Mouse (Mus musculus): Measurements from ENCODE around the gene Cnst. TPM values are rescaled to one million over a fixed set of nuclear protein-coding genes. Genes with fewer than 3 reads are reported as not detected.

Gene Cnst
- polyA plus RNA-seq, 1 experiment from 2014 or later = 11.3 TPM

DNA sequence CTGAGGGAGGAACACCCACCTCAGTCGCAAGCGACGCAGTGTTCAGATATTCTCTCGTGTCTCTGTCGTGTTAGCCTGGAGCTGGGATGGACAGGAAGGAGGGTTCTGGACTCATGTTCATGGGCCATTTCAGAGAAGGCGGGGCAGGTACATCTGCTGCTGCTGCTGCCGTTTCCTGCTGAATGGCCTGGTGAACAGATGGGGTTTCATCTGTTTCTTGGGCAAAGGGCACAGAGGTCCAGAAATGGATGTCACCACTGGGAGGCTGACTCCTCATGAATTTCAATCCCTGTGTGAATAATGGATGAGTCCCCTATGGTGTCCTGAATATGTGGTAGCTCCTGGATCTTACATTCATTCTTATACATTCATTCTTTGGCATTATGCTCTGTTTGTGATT, 21.4 kb downstream of the Cnst start:
- H3K4me3 ChIP-seq (ENCODE audit: low read length) = no peak overlapping the region
- no peak overlapping the region for H3K4me2 ChIP-seq (ENCODE audit: low read depth, low read length)
- ATAC-seq = peak; percentile 24; the same call in 1 of the 2 replicates
- peaks cover 21% of the 10 kb centered on the region for H3K4me1 ChIP-seq (ENCODE audit: control insufficient read depth, insufficient read depth, low read length)
- H3K36me3 ChIP-seq (ENCODE audit: control insufficient read depth, insufficient read depth, low read length) = no peaks in the 10 kb centered on the region
- no peak overlapping the region for H3K9ac ChIP-seq (ENCODE audit: low read depth, low read length)
- no peaks in the 10 kb centered on the region for H3K27me3 ChIP-seq (replicated peaks; ENCODE audit: control insufficient read depth, insufficient read depth, low read length)
- H3K27ac ChIP-seq (ENCODE audit: low read length) = no peak overlapping the region
- no peaks in the 10 kb centered on the region for H3K9me3 ChIP-seq (ENCODE audit: control insufficient read depth, low read length)
- WGBS = 63% methylated on average over 7 of the region's 7 CpGs

DNA sequence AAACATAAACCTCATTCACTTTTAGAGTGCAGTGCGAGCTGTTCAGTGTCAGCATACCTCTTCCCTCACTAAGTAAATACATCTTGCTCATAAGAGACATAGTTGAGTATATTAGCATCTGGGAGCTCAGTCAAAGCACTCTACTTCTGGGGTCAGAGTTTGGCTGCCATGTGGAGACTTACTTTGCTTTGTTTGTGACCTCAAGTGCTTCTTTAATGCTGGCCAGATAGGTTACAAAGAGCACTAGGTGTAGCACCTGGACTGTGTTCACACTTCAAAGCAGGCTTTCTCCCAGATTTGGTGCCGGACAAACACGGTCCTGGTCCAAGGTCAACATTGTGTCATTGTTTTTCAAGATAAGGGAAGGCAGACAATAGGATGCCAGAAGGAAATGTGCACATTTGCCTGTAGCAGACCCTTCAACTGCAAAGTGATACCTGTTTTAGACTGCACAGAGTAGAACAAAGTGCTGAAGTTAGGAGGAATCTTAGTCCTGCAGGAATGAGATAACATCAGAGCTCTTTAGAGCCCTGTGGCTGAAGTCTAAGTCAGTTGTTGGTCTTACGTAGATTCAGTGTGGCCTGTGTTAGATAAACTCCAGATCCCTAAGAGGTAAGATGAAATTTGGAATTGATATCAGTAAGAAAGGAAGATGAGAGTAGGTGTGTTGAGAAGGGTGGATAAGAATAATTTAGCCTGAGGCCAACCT, 22.7 kb downstream of the Cnst start:
- no peaks in the 10 kb centered on the region for H3K9me3 ChIP-seq (ENCODE audit: control insufficient read depth, low read length)
- H3K4me2 ChIP-seq (ENCODE audit: low read depth, low read length) = no peak overlapping the region
- peak overlapping the region; percentile 7; the same call in 1 of the 2 replicates for H3K27ac ChIP-seq (ENCODE audit: low read length)
- no peak overlapping the region for H3K9ac ChIP-seq (ENCODE audit: low read depth, low read length)
- 48% methylated on average over 4 of the region's 4 CpGs for WGBS
- H3K36me3 ChIP-seq (ENCODE audit: control insufficient read depth, insufficient read depth, low read length) = no peaks in the 10 kb centered on the region
- H3K4me3 ChIP-seq (ENCODE audit: low read length) = no peak overlapping the region
- no peaks in the 10 kb centered on the region for H3K27me3 ChIP-seq (replicated peaks; ENCODE audit: control insufficient read depth, insufficient read depth, low read length)
- peaks cover 21% of the 10 kb centered on the region for H3K4me1 ChIP-seq (ENCODE audit: control insufficient read depth, insufficient read depth, low read length)
- peak; percentile 57 for ATAC-seq

DNA sequence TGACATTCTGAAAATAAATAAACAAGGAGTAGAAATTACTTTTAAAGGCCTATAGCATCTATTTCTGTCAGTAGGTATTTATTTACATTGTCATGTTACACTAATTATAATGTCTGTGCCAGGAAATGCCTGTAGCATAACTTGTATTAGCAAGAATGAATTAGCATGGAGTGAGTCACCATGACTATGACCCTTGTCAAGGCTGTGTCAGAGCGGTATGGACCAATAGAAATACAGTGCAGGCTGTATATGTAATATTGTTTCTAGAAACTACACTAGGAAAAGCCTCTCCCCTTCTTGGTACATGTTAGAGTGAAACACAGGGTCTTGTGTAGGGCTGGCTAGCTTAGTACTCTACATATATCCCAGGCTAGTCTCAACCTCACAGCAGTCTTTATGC, 24.3 kb downstream of the Cnst start:
- no peaks in the 10 kb centered on the region for H3K27me3 ChIP-seq (replicated peaks; ENCODE audit: control insufficient read depth, insufficient read depth, low read length)
- no peaks in the 10 kb centered on the region for H3K36me3 ChIP-seq (ENCODE audit: control insufficient read depth, insufficient read depth, low read length)
- no peak overlapping the region for H3K27ac ChIP-seq (ENCODE audit: low read length)
- 75% methylated on average over 1 of the region's 1 CpGs for WGBS
- no peak overlapping the region for H3K4me3 ChIP-seq (ENCODE audit: low read length)
- H3K9me3 ChIP-seq (ENCODE audit: control insufficient read depth, low read length) = no peaks in the 10 kb centered on the region
- H3K4me1 ChIP-seq (ENCODE audit: control insufficient read depth, insufficient read depth, low read length) = peaks cover 21% of the 10 kb centered on the region
- no peak overlapping the region for H3K9ac ChIP-seq (ENCODE audit: low read depth, low read length)
- H3K4me2 ChIP-seq (ENCODE audit: low read depth, low read length) = no peak overlapping the region
- ATAC-seq = 0 out of 2 replicates have a peak, but pooled peaks have one; percentile 15

DNA sequence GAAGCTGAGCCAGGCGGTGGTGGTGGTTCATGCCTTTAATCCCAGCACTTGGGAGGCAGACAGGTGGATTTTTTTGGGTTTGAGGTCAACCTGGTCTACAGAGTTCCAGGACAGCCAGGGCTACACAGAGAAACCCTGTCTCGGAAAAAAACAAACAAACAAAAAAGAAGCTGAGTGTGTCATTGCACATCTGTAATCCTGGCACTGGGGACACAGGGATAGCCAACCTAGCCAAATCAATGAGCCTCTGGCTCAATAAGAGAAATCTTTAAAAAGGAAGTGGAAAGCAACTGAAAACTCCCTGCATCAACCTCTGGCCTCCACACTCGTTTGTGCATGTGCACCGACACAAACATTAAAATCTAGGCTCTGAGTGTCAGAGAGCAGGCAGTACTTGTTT, 25.5 kb downstream of the Cnst start:
- 82% methylated on average over 4 of the region's 4 CpGs for WGBS
- H3K4me3 ChIP-seq (ENCODE audit: low read length) = no peak overlapping the region

DNA sequence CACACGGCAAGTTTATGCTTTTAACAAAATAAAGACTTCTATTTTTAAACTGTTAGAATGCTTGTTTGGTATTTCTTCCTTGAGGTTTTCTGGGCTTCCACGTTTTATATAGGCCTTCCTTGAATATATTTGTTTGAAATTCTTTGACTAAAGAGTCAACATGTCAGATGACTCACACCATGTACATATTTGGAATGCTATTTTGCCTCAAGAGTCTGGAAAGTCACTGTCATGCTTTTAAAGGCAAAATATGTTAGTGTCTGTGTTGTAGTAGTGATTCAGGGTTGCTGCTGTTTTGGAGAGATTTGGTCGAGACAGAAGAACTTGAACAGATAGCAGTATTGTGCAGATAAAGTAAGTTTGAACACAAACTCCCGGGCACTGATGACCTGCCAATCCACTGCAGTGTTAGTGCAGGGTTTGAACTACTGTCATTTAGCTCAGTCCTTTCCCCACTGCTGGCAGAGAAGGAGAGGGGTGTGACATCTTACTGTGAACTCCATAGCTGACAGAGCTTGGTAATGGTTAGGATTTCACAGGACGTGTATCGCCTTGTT, 27.6 kb downstream of the Cnst start:
- H3K36me3 ChIP-seq (ENCODE audit: control insufficient read depth, insufficient read depth, low read length) = no peaks in the 10 kb centered on the region
- peak overlapping the region; percentile 57 for H3K27ac ChIP-seq (ENCODE audit: low read length)
- H3K9ac ChIP-seq (ENCODE audit: low read depth, low read length) = no peak overlapping the region
- no peaks in the 10 kb centered on the region for H3K27me3 ChIP-seq (replicated peaks; ENCODE audit: control insufficient read depth, insufficient read depth, low read length)
- H3K4me2 ChIP-seq (ENCODE audit: low read depth, low read length) = no peak overlapping the region
- H3K9me3 ChIP-seq (ENCODE audit: control insufficient read depth, low read length) = no peaks in the 10 kb centered on the region
- peaks cover 7% of the 10 kb centered on the region for H3K4me1 ChIP-seq (ENCODE audit: control insufficient read depth, insufficient read depth, low read length)
- ATAC-seq = no peak
- WGBS = 59% methylated on average over 6 of the region's 6 CpGs
- no peak overlapping the region for H3K4me3 ChIP-seq (ENCODE audit: low read length)

More for the DNA sequence above, 25.5 kb downstream of the Cnst start:
- Histone ChIP-seq H3K36me3 (ENCODE audit: control insufficient read depth, insufficient read depth, low read length) (no peaks in the 10 kb centered on the region), H3K27ac (ENCODE audit: low read length) (no peak overlapping the region), H3K4me2 (ENCODE audit: low read depth, low read length) (no peak overlapping the region), H3K9me3 (ENCODE audit: control insufficient read depth, low read length) (no peaks in the 10 kb centered on the region), H3K9ac (ENCODE audit: low read depth, low read length) (no peak overlapping the region), H3K27me3 (replicated peaks; ENCODE audit: control insufficient read depth, insufficient read depth, low read length) (no peaks in the 10 kb centered on the region), H3K4me1 (ENCODE audit: control insufficient read depth, insufficient read depth, low read length) (peaks cover 21% of the 10 kb centered on the region)
- no peak for ATAC-seq

DNA sequence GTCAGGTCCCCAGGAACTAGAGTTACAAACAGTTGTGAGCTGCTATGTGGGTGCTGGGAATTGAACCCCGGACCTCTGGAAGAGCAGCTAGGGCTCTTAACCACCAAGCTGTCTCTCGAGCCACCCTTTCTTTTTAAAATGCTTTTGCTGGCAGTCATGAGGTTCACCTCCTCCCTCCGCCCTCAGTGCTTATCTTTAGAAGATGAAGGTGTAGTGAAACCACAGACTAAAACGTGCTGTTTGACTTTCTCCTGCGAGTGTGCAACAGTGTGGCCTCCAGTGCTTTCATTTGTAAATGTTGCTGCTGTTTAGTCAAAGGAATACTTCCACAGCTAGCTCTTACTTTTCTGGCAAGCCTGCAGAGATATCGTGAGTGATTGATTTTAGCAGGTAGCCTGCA, 32.5 kb downstream of the Cnst start:
- Histone ChIP-seq H3K27ac (ENCODE audit: low read length) (no peak overlapping the region), H3K36me3 (ENCODE audit: control insufficient read depth, insufficient read depth, low read length) (no peaks in the 10 kb centered on the region), H3K27me3 (replicated peaks; ENCODE audit: control insufficient read depth, insufficient read depth, low read length) (no peaks in the 10 kb centered on the region), H3K9me3 (ENCODE audit: control insufficient read depth, low read length) (no peaks in the 10 kb centered on the region), H3K4me1 (ENCODE audit: control insufficient read depth, insufficient read depth, low read length) (no peaks in the 10 kb centered on the region), H3K9ac (ENCODE audit: low read depth, low read length) (no peak overlapping the region), H3K4me3 (ENCODE audit: low read length) (no peak overlapping the region), H3K4me2 (ENCODE audit: low read depth, low read length) (no peak overlapping the region)
- 65% methylated on average over 6 of the region's 6 CpGs for WGBS
- ATAC-seq = no peak

DNA sequence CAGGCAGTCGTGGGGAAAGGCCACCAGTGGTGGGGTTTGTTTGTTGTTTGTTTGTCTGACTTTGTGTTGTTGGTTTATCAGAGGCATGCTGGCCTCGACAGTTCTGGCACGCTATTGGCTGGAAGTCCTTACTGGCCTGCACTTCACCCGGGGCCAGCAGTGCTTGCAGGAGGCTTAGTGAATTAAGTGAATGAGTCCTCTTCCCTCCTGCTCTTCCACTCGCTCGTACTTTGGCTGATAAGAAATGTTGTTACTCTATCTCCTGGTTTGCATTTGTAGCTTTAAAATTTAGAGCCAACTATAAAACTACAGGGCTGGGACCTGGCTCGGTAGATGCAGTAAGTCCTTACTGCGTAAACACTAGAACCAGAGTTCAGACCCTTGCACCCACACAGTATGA, 34.0 kb downstream of the Cnst start:
- Histone ChIP-seq H3K27ac (ENCODE audit: low read length) (no peak overlapping the region), H3K9ac (ENCODE audit: low read depth, low read length) (no peak overlapping the region), H3K4me2 (ENCODE audit: low read depth, low read length) (no peak overlapping the region), H3K9me3 (ENCODE audit: control insufficient read depth, low read length) (no peaks in the 10 kb centered on the region), H3K27me3 (replicated peaks; ENCODE audit: control insufficient read depth, insufficient read depth, low read length) (no peaks in the 10 kb centered on the region), H3K36me3 (ENCODE audit: control insufficient read depth, insufficient read depth, low read length) (no peaks in the 10 kb centered on the region), H3K4me3 (ENCODE audit: low read length) (no peak overlapping the region), H3K4me1 (ENCODE audit: control insufficient read depth, insufficient read depth, low read length) (no peaks in the 10 kb centered on the region)
- 52% methylated on average over 8 of the region's 8 CpGs for WGBS
- ATAC-seq = no peak

DNA sequence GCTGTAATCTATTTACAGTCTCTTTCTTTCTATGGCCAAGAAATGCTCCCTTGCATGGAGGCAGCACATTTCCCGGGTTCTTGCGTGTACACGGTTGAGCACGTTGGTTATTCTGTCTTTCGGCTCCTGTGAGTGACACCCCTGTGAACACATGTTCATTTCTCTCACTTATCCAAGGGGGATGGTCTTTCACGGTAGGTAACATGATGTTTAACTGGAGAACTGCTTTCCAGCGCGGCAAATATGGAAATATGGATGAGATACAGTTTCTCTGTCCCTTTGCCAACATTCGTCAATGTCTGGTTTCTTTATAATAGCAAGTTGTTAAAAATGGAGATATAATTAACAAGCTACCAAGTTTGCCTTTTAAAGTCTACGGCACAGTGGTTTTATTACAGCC, 35.3 kb downstream of the Cnst start:
- 83% methylated on average over 10 of the region's 10 CpGs for WGBS
- no peak overlapping the region for H3K27ac ChIP-seq (ENCODE audit: low read length)

GRCm38 (mm10) chr1:179582021-179582433, 35.9 kb downstream of the Cnst start:
- WGBS = 40% methylated on average over 6 of the region's 6 CpGs
- Histone ChIP-seq H3K4me3 (ENCODE audit: low read length) (no peak overlapping the region), H3K36me3 (ENCODE audit: control insufficient read depth, insufficient read depth, low read length) (no peaks in the 10 kb centered on the region), H3K27me3 (replicated peaks; ENCODE audit: control insufficient read depth, insufficient read depth, low read length) (no peaks in the 10 kb centered on the region), H3K9me3 (ENCODE audit: control insufficient read depth, low read length) (no peaks in the 10 kb centered on the region), H3K4me2 (ENCODE audit: low read depth, low read length) (no peak overlapping the region), H3K27ac (ENCODE audit: low read length) (no peak overlapping the region), H3K9ac (ENCODE audit: low read depth, low read length) (no peak overlapping the region), H3K4me1 (ENCODE audit: control insufficient read depth, insufficient read depth, low read length) (peaks cover 15% of the 10 kb centered on the region)
- peak; percentile 53; the same call in 1 of the 2 replicates for ATAC-seq

More for the DNA sequence above, 35.3 kb downstream of the Cnst start:
- no peak for ATAC-seq
- Histone ChIP-seq H3K4me3 (ENCODE audit: low read length) (no peak overlapping the region), H3K4me2 (ENCODE audit: low read depth, low read length) (no peak overlapping the region), H3K4me1 (ENCODE audit: control insufficient read depth, insufficient read depth, low read length) (peaks cover 9% of the 10 kb centered on the region), H3K27me3 (replicated peaks; ENCODE audit: control insufficient read depth, insufficient read depth, low read length) (no peaks in the 10 kb centered on the region), H3K9ac (ENCODE audit: low read depth, low read length) (no peak overlapping the region), H3K36me3 (ENCODE audit: control insufficient read depth, insufficient read depth, low read length) (no peaks in the 10 kb centered on the region), H3K9me3 (ENCODE audit: control insufficient read depth, low read length) (no peaks in the 10 kb centered on the region)

All from intestine, embryonic 16.5 days (tissue).